Mouse (Mus musculus): ENCODE measurements around the gene Chst15. TPM values are rescaled to one million over a fixed set of nuclear protein-coding genes. Genes with fewer than 3 reads are reported as not detected.

Chst15 gene
- polyA plus RNA-seq, 1 experiment from 2014 or later = 30.8 TPM

DNA sequence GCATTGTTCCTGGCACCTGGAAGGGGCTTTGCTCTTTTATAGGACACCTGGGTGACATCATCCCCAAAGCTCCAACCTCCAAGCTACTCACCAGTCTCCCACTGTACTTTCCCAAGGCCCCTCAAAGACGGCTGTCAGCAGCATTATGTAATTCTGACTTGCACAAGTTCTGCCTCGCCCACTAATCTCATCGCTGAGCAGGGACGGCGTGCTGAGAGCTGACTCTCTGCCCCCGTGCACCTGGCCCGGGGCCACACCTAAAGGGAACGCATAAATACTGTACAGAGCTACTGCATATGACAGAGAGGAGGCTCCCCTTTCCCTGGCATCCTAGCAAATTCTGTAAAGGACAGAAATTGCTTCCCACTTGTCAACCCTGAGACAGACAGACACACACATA is 4.6 kb downstream of the Chst15 start:
- H3K4me2 ChIP-seq (replicated peaks; ENCODE audit: low read depth, low read length) = 0 out of 2 replicates have a peak overlapping the region, but pooled peaks have one; percentile 1
- no peak overlapping the region for H3K27ac ChIP-seq (ENCODE audit: low read length)

DNA sequence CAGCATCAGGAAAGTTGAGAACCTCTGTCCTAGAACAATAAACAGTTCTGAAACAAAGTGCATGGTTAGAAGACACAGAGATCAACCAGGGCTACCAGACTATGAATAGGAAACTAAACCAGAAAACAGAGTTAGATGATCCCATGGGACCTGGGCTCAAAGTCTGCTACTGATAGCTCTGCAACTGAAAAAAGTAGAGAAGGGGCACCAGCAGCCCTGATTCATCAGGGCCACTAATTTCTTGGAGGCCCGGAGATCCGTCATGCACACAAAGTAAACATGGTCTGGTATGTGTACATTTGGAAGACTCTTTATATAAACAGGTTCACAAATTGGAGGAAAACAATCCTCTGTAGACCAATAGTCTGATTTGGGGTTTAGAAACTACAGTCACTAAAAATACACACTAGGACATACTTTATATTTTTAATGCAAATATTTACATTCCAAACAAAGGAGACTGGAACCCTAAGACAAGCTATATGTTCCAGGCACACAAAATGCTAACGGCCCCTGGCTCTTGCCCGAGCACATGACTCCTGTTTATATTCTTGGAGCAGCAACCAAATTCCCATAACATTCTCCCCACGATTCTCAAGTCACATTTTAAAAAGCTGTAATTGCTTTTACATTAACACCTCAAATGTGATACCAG is 8.4 kb downstream of the Chst15 start:
- Histone ChIP-seq H3K9me3 (ENCODE audit: control insufficient read depth, low read depth, low read length) (no peaks in the 10 kb centered on the region), H3K4me3 (ENCODE audit: low read depth, low read length) (no peak overlapping the region), H3K4me2 (replicated peaks; ENCODE audit: low read depth, low read length) (no peak overlapping the region; the same call in 1 of the 2 replicates), H3K9ac (replicated peaks; ENCODE audit: low read depth, low read length) (no peak overlapping the region), H3K36me3 (ENCODE audit: control insufficient read depth, insufficient read depth, low read length) (no peaks in the 10 kb centered on the region), H3K4me1 (ENCODE audit: control insufficient read depth, insufficient read depth, low read length) (peaks cover 67% of the 10 kb centered on the region), H3K27me3 (ENCODE audit: control insufficient read depth, insufficient read depth, low read length) (no peaks in the 10 kb centered on the region), H3K27ac (ENCODE audit: low read length) (peak overlapping the region; percentile 87)
- peak; percentile 43; the same call in 1 of the 2 replicates for ATAC-seq (ENCODE audit: insufficient number of reproducible peaks, insufficient read depth, low FRiP score, low read depth)
- 18% methylated on average over 5 of the region's 5 CpGs for WGBS

More for the DNA sequence above, 4.6 kb downstream of the Chst15 start:
- H3K4me1 ChIP-seq (ENCODE audit: control insufficient read depth, insufficient read depth, low read length) = peaks cover 67% of the 10 kb centered on the region
- H3K27me3 ChIP-seq (ENCODE audit: control insufficient read depth, insufficient read depth, low read length) = no peaks in the 10 kb centered on the region
- H3K36me3 ChIP-seq (ENCODE audit: control insufficient read depth, insufficient read depth, low read length) = no peaks in the 10 kb centered on the region
- no peak for ATAC-seq (ENCODE audit: insufficient number of reproducible peaks, insufficient read depth, low FRiP score, low read depth)
- no peaks in the 10 kb centered on the region for H3K9me3 ChIP-seq (ENCODE audit: control insufficient read depth, low read depth, low read length)
- no peak overlapping the region for H3K4me3 ChIP-seq (ENCODE audit: low read depth, low read length)
- no peak overlapping the region for H3K9ac ChIP-seq (replicated peaks; ENCODE audit: low read depth, low read length)
- WGBS = 29% methylated on average over 8 of the region's 8 CpGs

- peaks cover 63% of the 10 kb centered on the region for H3K4me1 ChIP-seq (ENCODE audit: control insufficient read depth, insufficient read depth, low read length)
- H3K4me2 ChIP-seq (replicated peaks; ENCODE audit: low read depth, low read length) = no peak overlapping the region; the same call in 1 of the 2 replicates
- no peaks in the 10 kb centered on the region for H3K9me3 ChIP-seq (ENCODE audit: control insufficient read depth, low read depth, low read length)
- no peaks in the 10 kb centered on the region for H3K36me3 ChIP-seq (ENCODE audit: control insufficient read depth, insufficient read depth, low read length)
- 34% methylated on average over 6 of the region's 6 CpGs for WGBS
- H3K9ac ChIP-seq (replicated peaks; ENCODE audit: low read depth, low read length) = no peak overlapping the region
- ATAC-seq (ENCODE audit: insufficient number of reproducible peaks, insufficient read depth, low FRiP score, low read depth) = peak; percentile 42; the same call in 1 of the 2 replicates
- no peak overlapping the region for H3K4me3 ChIP-seq (ENCODE audit: low read depth, low read length)
- H3K27ac ChIP-seq (ENCODE audit: low read length) = peak overlapping the region; percentile 87
- no peaks in the 10 kb centered on the region for H3K27me3 ChIP-seq (ENCODE audit: control insufficient read depth, insufficient read depth, low read length)
Measured at GRCm38 (mm10) chr7:132307722-132308271, 9.2 kb downstream of the Chst15 start.

- no peak overlapping the region for H3K9ac ChIP-seq (replicated peaks; ENCODE audit: low read depth, low read length)
- H3K4me2 ChIP-seq (replicated peaks; ENCODE audit: low read depth, low read length) = no peak overlapping the region
- H3K4me1 ChIP-seq (ENCODE audit: control insufficient read depth, insufficient read depth, low read length) = peaks cover 61% of the 10 kb centered on the region
- no peak overlapping the region for H3K4me3 ChIP-seq (ENCODE audit: low read depth, low read length)
- no peaks in the 10 kb centered on the region for H3K27me3 ChIP-seq (ENCODE audit: control insufficient read depth, insufficient read depth, low read length)
- WGBS = 91% methylated on average over 8 of the region's 8 CpGs
- no peak for ATAC-seq (ENCODE audit: insufficient number of reproducible peaks, insufficient read depth, low FRiP score, low read depth)
- no peak overlapping the region for H3K27ac ChIP-seq (ENCODE audit: low read length)
- no peaks in the 10 kb centered on the region for H3K9me3 ChIP-seq (ENCODE audit: control insufficient read depth, low read depth, low read length)
- H3K36me3 ChIP-seq (ENCODE audit: control insufficient read depth, insufficient read depth, low read length) = no peaks in the 10 kb centered on the region
Measured at GRCm38 (mm10) chr7:132306671-132307412, 10.2 kb downstream of the Chst15 start.

DNA sequence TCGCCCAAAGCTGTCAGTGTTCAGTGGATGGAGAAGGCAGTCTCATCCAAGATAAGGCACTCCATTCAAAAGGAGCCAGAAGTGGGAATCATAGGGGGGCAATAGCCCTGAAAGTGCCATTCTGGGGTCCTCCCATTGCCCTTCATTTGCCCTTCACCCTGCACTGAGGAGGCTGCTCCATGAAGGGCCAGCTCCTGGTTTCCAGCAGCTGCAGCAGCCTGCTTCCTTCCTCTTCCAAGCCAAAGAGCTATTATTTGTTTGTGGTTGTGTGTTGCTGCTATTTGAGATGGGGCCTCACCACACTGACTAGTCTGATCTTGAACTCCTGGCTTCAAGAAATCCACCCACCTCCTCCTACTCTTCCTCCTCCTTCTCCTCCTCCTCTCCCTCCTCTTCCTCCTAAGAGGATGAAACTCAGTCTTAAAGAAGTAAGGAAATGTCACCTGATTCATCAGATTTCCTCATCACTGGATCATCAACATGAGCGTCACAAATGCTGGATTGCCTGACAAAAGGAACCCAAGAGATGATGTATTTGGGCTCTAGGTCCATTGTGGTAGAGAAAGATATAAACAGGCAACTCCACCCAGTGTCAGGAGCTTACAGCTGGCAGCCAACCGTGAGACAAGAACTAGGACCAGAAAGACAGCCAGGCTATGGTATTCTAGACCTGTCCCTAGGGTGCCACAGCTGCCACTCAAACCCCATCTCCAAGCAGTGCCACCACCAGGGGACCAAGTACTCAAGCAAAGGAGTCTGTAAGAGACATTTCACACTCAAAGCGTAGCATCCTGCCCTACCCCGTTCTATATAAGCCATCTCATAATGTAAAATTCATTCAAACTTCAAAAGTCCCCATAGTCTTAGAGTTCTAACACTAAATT is 11.3 kb downstream of the Chst15 start:
- H3K4me3 ChIP-seq (ENCODE audit: low read depth, low read length) = no peak overlapping the region
- H3K36me3 ChIP-seq (ENCODE audit: control insufficient read depth, insufficient read depth, low read length) = no peaks in the 10 kb centered on the region
- H3K9me3 ChIP-seq (ENCODE audit: control insufficient read depth, low read depth, low read length) = no peaks in the 10 kb centered on the region
- no peak overlapping the region for H3K27ac ChIP-seq (ENCODE audit: low read length)
- 79% methylated on average over 5 of the region's 5 CpGs for WGBS
- no peaks in the 10 kb centered on the region for H3K27me3 ChIP-seq (ENCODE audit: control insufficient read depth, insufficient read depth, low read length)
- peaks cover 59% of the 10 kb centered on the region for H3K4me1 ChIP-seq (ENCODE audit: control insufficient read depth, insufficient read depth, low read length)
- H3K4me2 ChIP-seq (replicated peaks; ENCODE audit: low read depth, low read length) = no peak overlapping the region
- H3K9ac ChIP-seq (replicated peaks; ENCODE audit: low read depth, low read length) = no peak overlapping the region
- no peak for ATAC-seq (ENCODE audit: insufficient number of reproducible peaks, insufficient read depth, low FRiP score, low read depth)

- no peak overlapping the region for H3K4me2 ChIP-seq (replicated peaks; ENCODE audit: low read depth, low read length)
- no peak overlapping the region for H3K9ac ChIP-seq (replicated peaks; ENCODE audit: low read depth, low read length)
- no peaks in the 10 kb centered on the region for H3K27me3 ChIP-seq (ENCODE audit: control insufficient read depth, insufficient read depth, low read length)
- ATAC-seq (ENCODE audit: insufficient number of reproducible peaks, insufficient read depth, low FRiP score, low read depth) = no peak
- WGBS = 56% methylated on average over 8 of the region's 8 CpGs
- H3K36me3 ChIP-seq (ENCODE audit: control insufficient read depth, insufficient read depth, low read length) = no peaks in the 10 kb centered on the region
- H3K4me1 ChIP-seq (ENCODE audit: control insufficient read depth, insufficient read depth, low read length) = peaks cover 56% of the 10 kb centered on the region
- no peaks in the 10 kb centered on the region for H3K9me3 ChIP-seq (ENCODE audit: control insufficient read depth, low read depth, low read length)
- no peak overlapping the region for H3K4me3 ChIP-seq (ENCODE audit: low read depth, low read length)
- no peak overlapping the region for H3K27ac ChIP-seq (ENCODE audit: low read length)
Measured at GRCm38 (mm10) chr7:132304424-132305085, 12.5 kb downstream of the Chst15 start.

DNA sequence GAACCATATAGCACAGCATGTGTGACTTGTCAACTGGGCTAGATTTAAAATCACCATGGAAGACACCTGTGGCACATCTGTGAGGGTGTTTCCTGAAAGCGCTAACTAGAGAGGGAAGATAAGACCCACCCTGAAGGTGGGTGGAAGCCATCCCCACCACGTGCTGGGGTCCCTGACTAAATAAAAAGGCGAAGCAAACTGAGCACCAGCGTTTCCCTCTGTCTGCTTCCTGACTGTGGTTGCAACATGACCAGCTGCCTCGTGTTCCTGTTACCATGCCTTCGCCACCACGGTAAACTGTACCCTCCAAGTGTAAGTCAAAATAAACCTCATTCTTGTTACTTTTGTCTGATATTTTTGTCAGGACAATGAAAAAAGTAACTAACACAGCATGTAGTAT is 13.0 kb downstream of the Chst15 start:
- Histone ChIP-seq H3K27me3 (ENCODE audit: control insufficient read depth, insufficient read depth, low read length) (no peaks in the 10 kb centered on the region), H3K9ac (replicated peaks; ENCODE audit: low read depth, low read length) (no peak overlapping the region), H3K36me3 (ENCODE audit: control insufficient read depth, insufficient read depth, low read length) (no peaks in the 10 kb centered on the region), H3K9me3 (ENCODE audit: control insufficient read depth, low read depth, low read length) (no peaks in the 10 kb centered on the region), H3K4me2 (replicated peaks; ENCODE audit: low read depth, low read length) (no peak overlapping the region), H3K4me3 (ENCODE audit: low read depth, low read length) (no peak overlapping the region), H3K4me1 (ENCODE audit: control insufficient read depth, insufficient read depth, low read length) (peaks cover 51% of the 10 kb centered on the region), H3K27ac (ENCODE audit: low read length) (no peak overlapping the region)
- ATAC-seq (ENCODE audit: insufficient number of reproducible peaks, insufficient read depth, low FRiP score, low read depth) = no peak
- 61% methylated on average over 7 of the region's 7 CpGs for WGBS
